Comparison of ENCODE assay signal across 9 mouse cellular contexts in the genomic region with DNA sequence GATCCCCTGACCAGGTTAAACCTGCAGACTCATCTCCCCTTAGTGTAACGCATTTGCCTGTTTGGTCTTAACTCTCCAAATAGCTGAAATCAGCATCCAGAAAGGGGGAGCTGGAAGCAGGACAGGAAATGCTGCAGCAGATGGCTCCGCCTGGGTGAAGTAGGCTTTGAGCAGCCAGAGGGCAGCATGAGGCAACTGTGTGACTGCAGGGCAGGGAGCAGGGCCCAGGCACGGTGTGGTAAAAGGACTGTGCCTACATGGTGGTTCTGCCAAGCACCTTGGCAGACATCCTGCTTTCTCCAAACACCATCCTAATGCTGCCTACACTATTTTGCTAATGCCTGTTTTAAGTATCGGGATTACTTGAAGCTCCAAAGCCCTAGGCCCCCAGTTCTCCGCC.
DNase-seq lines count a peak whose midpoint lies in the region; ATAC-seq and TF ChIP-seq lines count a peak whose summit lies in the region.
"Had no signal": no experiment of that assay in that cellular context is flagged by ENCODE, and none has a peak within 500 bp of the region (broad histone marks: within the 10 kb centered on the region; RNA-seq: fewer than 3 reads in every experiment).

No protein-coding gene starts in this region.

- no peak overlapping the region for H3K4me3 ChIP-seq in C2C12 (ENCODE audit: insufficient read depth, poor library complexity, severe bottlenecking)
- H3K4me3 ChIP-seq in embryonic facial prominence, embryonic 14.5 days (ENCODE audit: low read depth, low read length) = no peak overlapping the region
- H3K4me3 ChIP-seq in heart, embryonic 16.5 days (ENCODE audit: low read length) = no peak overlapping the region
- H3K4me3 ChIP-seq: myocyte had no signal

- peak overlapping the region; percentile 28; the same call in 1 of the 2 replicates for H3K27ac ChIP-seq in embryonic facial prominence, embryonic 14.5 days (replicated peaks; ENCODE audit: low read depth, low read length)
- H3K27ac ChIP-seq in heart, embryonic 16.5 days (ENCODE audit: low read length) = no peak overlapping the region

- no peak overlapping the region for H3K9ac ChIP-seq in embryonic facial prominence, embryonic 14.5 days (ENCODE audit: low read depth, low read length)
- H3K9ac ChIP-seq in heart, embryonic 16.5 days (ENCODE audit: low read length) = no peak overlapping the region

- peak; percentile 78 for DNase-seq in adrenal gland, postnatal 10 days
- peak; percentile 80 for DNase-seq in embryonic facial prominence, embryonic 14.5 days (ENCODE audit: low spot score)
- peak; percentile 59 to 76 for DNase-seq in kidney, postnatal 4 days
- peak; percentile 77 for DNase-seq in lung, postnatal 14 days
- peak; percentile 72 to 76 for DNase-seq in right cerebral cortex, postnatal 36 days (ENCODE audit: low spot score in 2 of 2)
- no peak for DNase-seq in thymus, postnatal 36 days

- WGBS in embryonic facial prominence, embryonic 14.5 days = 45% methylated on average over 5 of the region's 5 CpGs
- WGBS in heart, embryonic 16.5 days = 43% methylated on average over 5 of the region's 5 CpGs

- no peaks in the 10 kb centered on the region for H3K27me3 ChIP-seq in C2C12 (ENCODE audit: control insufficient read depth, insufficient read depth, insufficient read length)
- H3K27me3 ChIP-seq in embryonic facial prominence, embryonic 14.5 days (replicated peaks; ENCODE audit: control insufficient read depth, insufficient read depth, low read length) = no peaks in the 10 kb centered on the region
- H3K27me3 ChIP-seq in heart, embryonic 16.5 days (ENCODE audit: control insufficient read depth, insufficient read depth, low read length) = no peaks in the 10 kb centered on the region

- no peaks in the 10 kb centered on the region for H3K79me2 ChIP-seq in C2C12 (ENCODE audit: control insufficient read depth, insufficient read depth)

- peak; percentile 71 for TF ChIP-seq CTCF in C2C12 (IDR thresholded peaks at IDR 0.05; ENCODE audit: control insufficient read depth, insufficient read depth, insufficient read length)

- no peak overlapping the region for H3ac ChIP-seq in C2C12 (ENCODE audit: control insufficient read depth, insufficient read length, low read depth)

- no peaks in the 10 kb centered on the region for H3K79me3 ChIP-seq in C2C12 (ENCODE audit: low read depth)

- ATAC-seq in embryonic facial prominence, embryonic 14.5 days (ENCODE audit: low read depth) = peak; percentile 76; the same call in 1 of the 2 replicates
- ATAC-seq in heart, embryonic 16.5 days (replicated peaks; ENCODE audit: extremely low read depth, insufficient read depth, low FRiP score) = peak; percentile 63; the same call in 1 of the 2 replicates

- no peaks in the 10 kb centered on the region for H3K9me3 ChIP-seq in embryonic facial prominence, embryonic 14.5 days (ENCODE audit: control insufficient read depth, low read length)
- H3K9me3 ChIP-seq in heart, embryonic 16.5 days (replicated peaks; ENCODE audit: control insufficient read depth, low read length) = no peaks in the 10 kb centered on the region

- H3K4me2 ChIP-seq in embryonic facial prominence, embryonic 14.5 days (ENCODE audit: low read depth, low read length) = no peak overlapping the region
- H3K4me2 ChIP-seq in heart, embryonic 16.5 days (ENCODE audit: low read depth, low read length) = no peak overlapping the region

- no peaks in the 10 kb centered on the region for H3K36me3 ChIP-seq in C2C12 (ENCODE audit: control insufficient read depth, insufficient read depth)
- H3K36me3 ChIP-seq in embryonic facial prominence, embryonic 14.5 days (ENCODE audit: control insufficient read depth, insufficient read depth, low read length) = no peaks in the 10 kb centered on the region
- no peaks in the 10 kb centered on the region for H3K36me3 ChIP-seq in heart, embryonic 16.5 days (ENCODE audit: control insufficient read depth, insufficient read depth)

- H3K4me1 ChIP-seq in embryonic facial prominence, embryonic 14.5 days (ENCODE audit: control insufficient read depth, insufficient read depth, low read length) = peaks cover 13% of the 10 kb centered on the region
- no peaks in the 10 kb centered on the region; the same call in 1 of the 2 replicates for H3K4me1 ChIP-seq in heart, embryonic 16.5 days (ENCODE audit: control insufficient read depth, insufficient read depth, low read length)

TF ChIP-seq in C2C12, 6 proteins besides CTCF, POLR2A, EP300 and RAD21:
- TF ChIP-seq MAX (IDR thresholded peaks at IDR 0.05) (no peak), CEBPB (IDR thresholded peaks at IDR 0.05; ENCODE audit: low read depth) (no peak), MYOD1 (IDR thresholded peaks at IDR 0.05; ENCODE audit: control insufficient read depth, insufficient read length, low read depth) (no peak), USF1 (IDR thresholded peaks at IDR 0.05; ENCODE audit: low read depth) (no peak), MYOG (IDR thresholded peaks at IDR 0.05; ENCODE audit: control insufficient read depth, extremely low read depth, insufficient read length) (no peak), FOSL1 (IDR thresholded peaks at IDR 0.05; ENCODE audit: insufficient read depth, low read length, poor library complexity, severe bottlenecking) (no peak)

Comparison
In these comparisons a context has a peak if more than half of its experiments do, and no peak if none do; other contexts are left out.
1. DNase-seq: peak in adrenal gland, postnatal 10 days (single experiment), embryonic facial prominence, embryonic 14.5 days (single experiment), kidney, postnatal 4 days (2 of 2), lung, postnatal 14 days (single experiment) and right cerebral cortex, postnatal 36 days (2 of 2); none in thymus, postnatal 36 days (0 of 2).